Mouse (Mus musculus): ENCODE data around the gene Olfr1346.
A peak's percentile ranks its signal among the peaks of the same experiment; 100 is the strongest.
"Not testable (repeated sequence)": the region's sequence is repeated elsewhere in the genome, so short reads cannot be mapped to it uniquely, and the experiment has no call there.

Gene Olfr1346

GRCm38 (mm10) chr7:6466951-6467350 is at the start of gene Olfr1346:
TSS of gene Olfr1346 (plus strand) at chr7:6467101.
- no peak for DNase-seq (ENCODE audit: low spot score in 2 of 2)

- peak; percentile 32 to 43 for DNase-seq (ENCODE audit: low spot score in 2 of 2)
Measured at GRCm38 (mm10) chr7:6419894-6420293, 47.0 kb upstream of the Olfr1346 start.

GRCm38 (mm10) chr7:6429381-6429780 is 37.5 kb upstream of the Olfr1346 start:
- no peak for DNase-seq (ENCODE audit: low spot score in 2 of 2)

- no peak for DNase-seq (ENCODE audit: low spot score in 2 of 2)
Measured at GRCm38 (mm10) chr7:6430342-6430741, 36.6 kb upstream of the Olfr1346 start.

GRCm38 (mm10) chr7:6438388-6438787 is 28.5 kb upstream of the Olfr1346 start, which contains the start of gene Olfr1344:
TSS of gene Olfr1344 (plus strand) at chr7:6438688.
- DNase-seq (ENCODE audit: low spot score in 2 of 2) = no peak

- DNase-seq (ENCODE audit: low spot score in 2 of 2) = no peak
Measured at GRCm38 (mm10) chr7:6441173-6441572, 25.7 kb upstream of the Olfr1346 start.

- no peak for DNase-seq (ENCODE audit: low spot score in 2 of 2)
Measured at GRCm38 (mm10) chr7:6447771-6448170, 19.1 kb upstream of the Olfr1346 start.

GRCm38 (mm10) chr7:6455868-6456267 is 11.0 kb upstream of the Olfr1346 start, which contains the start of gene Olfr1336:
TSS of gene Olfr1336 (plus strand) at chr7:6456168.
- no peak for DNase-seq (ENCODE audit: low spot score in 2 of 2)

- DNase-seq (ENCODE audit: low spot score in 2 of 2) = no peak
Measured at GRCm38 (mm10) chr7:6456399-6456798, 10.5 kb upstream of the Olfr1346 start.

- not testable (repeated sequence) for DNase-seq (ENCODE audit: low spot score in 2 of 2)
Measured at GRCm38 (mm10) chr7:6477633-6478032, 10.7 kb downstream of the Olfr1346 start.

- DNase-seq (ENCODE audit: low spot score in 2 of 2) = no peak
Measured at GRCm38 (mm10) chr7:6486841-6487240, 19.9 kb downstream of the Olfr1346 start, which contains the start of gene Olfr5. TSS of gene Olfr5 (minus strand) at chr7:6486941.

GRCm38 (mm10) chr7:6499655-6500054 is 32.8 kb downstream of the Olfr1346 start, which contains the start of gene Olfr1347:
TSS of gene Olfr1347 (minus strand) at chr7:6499755.
- DNase-seq (ENCODE audit: low spot score in 2 of 2) = no peak

GRCm38 (mm10) chr7:6508648-6509047 is 41.7 kb downstream of the Olfr1346 start, which contains the start of gene Olfr1348:
TSS of gene Olfr1348 (minus strand) at chr7:6508748.
- DNase-seq (ENCODE audit: low spot score in 2 of 2) = no peak

- no peak for DNase-seq (ENCODE audit: low spot score in 2 of 2)
Measured at GRCm38 (mm10) chr7:6521666-6522065, 54.8 kb downstream of the Olfr1346 start.

- DNase-seq (ENCODE audit: low spot score in 2 of 2) = no peak
Measured at GRCm38 (mm10) chr7:6522850-6523249, 55.9 kb downstream of the Olfr1346 start, which contains the start of gene Olfr1349. TSS of gene Olfr1349 (minus strand) at chr7:6522950.

GRCm38 (mm10) chr7:6525001-6525400 is 58.1 kb downstream of the Olfr1346 start:
- no peak for DNase-seq (ENCODE audit: low spot score in 2 of 2)

- DNase-seq (ENCODE audit: low spot score in 2 of 2) = no peak
Measured at GRCm38 (mm10) chr7:6526141-6526540, 59.2 kb downstream of the Olfr1346 start.

Measured in right cerebral cortex, postnatal 36 days (tissue).